Mouse (Mus musculus) hindbrain, embryonic 15.5 days (tissue): ENCODE data around the gene Cys1. TPM values are rescaled to one million over a fixed set of nuclear protein-coding genes. Genes with fewer than 3 reads are reported as not detected.

Experiments
- ATAC-seq: fragments of 200-750 bp; cut with Nextera tagmentation; 2 replicates; pipeline ENCODE4 v1.8.0; 2017; ENCODE audit warnings: low read depth, moderate number of reproducible peaks, moderate TSS enrichment; ENCODE audit not compliant: low FRiP score
- H3K27ac ChIP-seq: fragments of 300-500 bp; sonication (generic); replicated peaks from 2 replicates; pipeline ENCODE4 v1.5.1; 2015; ENCODE audit warnings: mild to moderate bottlenecking, inconsistent platforms
- H3K27me3 ChIP-seq: fragments of 300-500 bp; sonication (generic); 2 replicates; pipeline ENCODE4 v1.6.1; 2015; ENCODE audit warnings: control low read depth, inconsistent platforms
- H3K36me3 ChIP-seq: fragments of 300-500 bp; sonication (generic); 2 replicates; pipeline ENCODE4 v1.6.1; 2015; ENCODE audit warnings: control low read depth, inconsistent platforms
- H3K4me1 ChIP-seq: fragments of 300-500 bp; sonication (generic); replicated peaks from 2 replicates; pipeline ENCODE4 v1.6.1; 2015; ENCODE audit warnings: control low read depth, inconsistent platforms
- H3K4me2 ChIP-seq: fragments of 300-500 bp; sonication (generic); 2 replicates; pipeline ENCODE4 v1.6.1; 2015; ENCODE audit warnings: moderate library complexity, mild to moderate bottlenecking, inconsistent platforms
- H3K4me3 ChIP-seq: fragments of 300-500 bp; sonication (generic); 2 replicates; pipeline ENCODE4 v1.5.1; 2015; ENCODE audit warnings: mild to moderate bottlenecking, inconsistent platforms
- H3K9ac ChIP-seq: fragments of 300-500 bp; sonication (generic); 2 replicates; pipeline ENCODE4 v1.6.1; 2015; ENCODE audit warnings: inconsistent platforms
- H3K9me3 ChIP-seq: fragments of 300-500 bp; sonication (generic); 2 replicates; pipeline ENCODE4 v1.6.1; 2016; ENCODE audit warnings: control low read depth, inconsistent platforms
- WGBS: fragments of 180-500 bp; shearing (Covaris S2); methylation state at CpG from one replicate; pipeline ENCODE4 v1.1.7; 2015; 5-methylcytosine and 5-hydroxymethylcytosine counted together
- polyA plus RNA-seq: library from polyadenylated mRNA; unstranded; fragments of >200 nt; fragmentation: Nextera tagmentation; extraction: Ambion mirVana; gene quantifications from 2 replicates; pipeline ENCODE4 v1.2.1, GENCODE M21; 2015

Gene Cys1
- polyA plus RNA-seq, 1 experiment from 2014 or later: 1.6 TPM

- no peaks in the 10 kb centered on the region for H3K9me3 ChIP-seq
- H3K27me3 ChIP-seq: no peaks in the 10 kb centered on the region
- no peak overlapping the region for H3K27ac ChIP-seq
- no peak overlapping the region for H3K4me3 ChIP-seq
- peak; percentile 92 for ATAC-seq
- WGBS: 42% methylated on average over 16 of the region's 16 CpGs
- no peak overlapping the region for H3K9ac ChIP-seq
- peak overlapping the region; percentile 48 for H3K4me2 ChIP-seq
- H3K4me1 ChIP-seq: 0 out of 2 replicates have a peak, but pooled peaks cover 3% of the 10 kb centered on the region
- no peaks in the 10 kb centered on the region for H3K36me3 ChIP-seq
Measured at GRCm38 (mm10) chr12:24696500-24697483, 15.2 kb upstream of the Cys1 start.

GRCm38 (mm10) chr12:24690351-24690750 lies 8.7 kb upstream of the Cys1 start:
- no peak overlapping the region for H3K4me2 ChIP-seq
- H3K27ac ChIP-seq: no peak overlapping the region
- H3K9ac ChIP-seq: no peak overlapping the region
- 87% methylated on average over 3 of the region's 3 CpGs for WGBS
- no peak overlapping the region for H3K4me3 ChIP-seq
- H3K27me3 ChIP-seq: no peaks in the 10 kb centered on the region
- H3K4me1 ChIP-seq: no peaks in the 10 kb centered on the region
- no peaks in the 10 kb centered on the region for H3K36me3 ChIP-seq
- ATAC-seq: no peak
- H3K9me3 ChIP-seq: no peaks in the 10 kb centered on the region

DNA sequence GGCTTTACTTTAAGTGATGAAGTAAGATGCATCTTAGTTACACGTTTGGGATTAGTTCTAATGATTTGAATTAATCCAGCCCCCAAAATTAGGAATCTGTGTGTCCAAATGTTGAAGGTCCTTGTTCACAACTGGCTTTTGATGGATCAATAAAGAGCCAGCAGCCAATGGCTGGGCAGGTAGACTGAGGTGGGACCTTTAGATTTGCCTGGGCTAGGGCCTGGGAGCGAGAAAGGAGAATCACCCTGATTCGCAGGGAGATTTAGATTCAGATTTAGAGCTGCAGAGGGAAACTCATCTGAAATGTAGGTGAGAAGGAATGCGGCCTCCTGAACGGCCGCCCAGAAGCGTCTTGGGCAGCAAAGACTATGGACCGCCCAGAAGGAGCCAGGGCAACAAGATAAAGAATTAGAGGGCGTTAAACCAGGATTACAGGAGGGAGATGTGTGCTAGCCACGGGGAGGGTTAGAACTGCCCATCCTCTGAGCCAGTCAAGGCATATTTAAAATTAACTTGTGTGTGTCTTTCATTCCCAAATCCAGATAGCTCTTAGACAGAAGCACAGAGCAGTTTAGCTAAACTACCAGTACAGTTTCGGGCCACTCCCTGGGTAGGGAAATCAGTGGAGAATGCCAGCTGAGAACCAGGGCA lies 5.2 kb upstream of the Cys1 start:
- Histone ChIP-seq H3K27ac (no peak overlapping the region), H3K9me3 (no peaks in the 10 kb centered on the region), H3K36me3 (no peaks in the 10 kb centered on the region), H3K4me3 (no peak overlapping the region), H3K27me3 (peaks cover 14% of the 10 kb centered on the region), H3K4me2 (no peak overlapping the region), H3K9ac (no peak overlapping the region), H3K4me1 (peaks cover 2% of the 10 kb centered on the region)
- no peak for ATAC-seq
- WGBS: 75% methylated on average over 11 of the region's 11 CpGs

- H3K27me3 ChIP-seq: peaks cover 17% of the 10 kb centered on the region
- WGBS: 56% methylated on average over 6 of the region's 6 CpGs
- H3K4me2 ChIP-seq: no peak overlapping the region
- no peak overlapping the region for H3K27ac ChIP-seq
- H3K9me3 ChIP-seq: no peaks in the 10 kb centered on the region
- peaks cover 9% of the 10 kb centered on the region for H3K4me1 ChIP-seq
- no peak overlapping the region for H3K4me3 ChIP-seq
- ATAC-seq: no peak
- H3K9ac ChIP-seq: no peak overlapping the region
- H3K36me3 ChIP-seq: no peaks in the 10 kb centered on the region
Measured at GRCm38 (mm10) chr12:24686038-24686695, 4.6 kb upstream of the Cys1 start.

GRCm38 (mm10) chr12:24683461-24683860 lies 1.8 kb upstream of the Cys1 start:
- Histone ChIP-seq H3K9ac (no peak overlapping the region), H3K9me3 (no peaks in the 10 kb centered on the region), H3K4me2 (no peak overlapping the region), H3K27me3 (peaks cover 17% of the 10 kb centered on the region), H3K36me3 (no peaks in the 10 kb centered on the region), H3K4me1 (peaks cover 20% of the 10 kb centered on the region), H3K4me3 (no peak overlapping the region), H3K27ac (no peak overlapping the region)
- WGBS: 70% methylated on average over 7 of the region's 7 CpGs
- ATAC-seq: no peak

DNA sequence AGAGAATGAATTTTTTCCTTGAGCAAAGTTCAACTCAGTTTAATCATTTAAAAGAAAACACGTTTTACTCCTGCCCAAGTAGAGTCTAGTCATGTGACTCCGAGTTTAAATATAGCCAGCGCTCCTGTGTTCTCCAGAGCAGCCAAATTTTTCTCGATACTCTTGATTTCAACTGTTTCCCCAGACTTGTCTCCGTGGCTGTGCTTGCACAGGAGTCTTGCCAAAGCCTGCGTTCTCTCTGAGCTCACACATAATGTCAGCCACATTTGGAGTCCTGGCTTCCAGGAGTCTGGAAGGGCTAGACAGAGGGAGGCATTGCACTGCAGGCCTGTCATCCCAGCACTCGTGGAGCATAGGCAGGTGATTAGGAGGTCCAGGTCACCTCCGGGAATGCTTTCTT lies 950 bp upstream of the Cys1 start:
- no peak overlapping the region for H3K9ac ChIP-seq
- H3K27me3 ChIP-seq: peaks cover 17% of the 10 kb centered on the region
- WGBS: 58% methylated on average over 8 of the region's 8 CpGs
- H3K4me1 ChIP-seq: peaks cover 20% of the 10 kb centered on the region
- H3K4me3 ChIP-seq: no peak overlapping the region
- H3K9me3 ChIP-seq: no peaks in the 10 kb centered on the region
- H3K27ac ChIP-seq: no peak overlapping the region
- no peak for ATAC-seq
- H3K4me2 ChIP-seq: no peak overlapping the region
- H3K36me3 ChIP-seq: no peaks in the 10 kb centered on the region

GRCm38 (mm10) chr12:24680492-24681285 lies 924 bp downstream of the Cys1 start:
- peak; percentile 73 for ATAC-seq
- H3K9ac ChIP-seq: peak overlapping the region; percentile 67
- H3K27ac ChIP-seq: 0 out of 2 replicates have a peak overlapping the region, but pooled peaks have one; percentile 33
- H3K4me3 ChIP-seq: peak overlapping the region; percentile 71
- no peaks in the 10 kb centered on the region for H3K9me3 ChIP-seq
- peaks cover 17% of the 10 kb centered on the region for H3K27me3 ChIP-seq
- H3K4me1 ChIP-seq: peaks cover 20% of the 10 kb centered on the region
- H3K4me2 ChIP-seq: peak overlapping the region; percentile 96
- 1% methylated on average over 53 of the region's 61 CpGs for WGBS
- no peaks in the 10 kb centered on the region for H3K36me3 ChIP-seq

DNA sequence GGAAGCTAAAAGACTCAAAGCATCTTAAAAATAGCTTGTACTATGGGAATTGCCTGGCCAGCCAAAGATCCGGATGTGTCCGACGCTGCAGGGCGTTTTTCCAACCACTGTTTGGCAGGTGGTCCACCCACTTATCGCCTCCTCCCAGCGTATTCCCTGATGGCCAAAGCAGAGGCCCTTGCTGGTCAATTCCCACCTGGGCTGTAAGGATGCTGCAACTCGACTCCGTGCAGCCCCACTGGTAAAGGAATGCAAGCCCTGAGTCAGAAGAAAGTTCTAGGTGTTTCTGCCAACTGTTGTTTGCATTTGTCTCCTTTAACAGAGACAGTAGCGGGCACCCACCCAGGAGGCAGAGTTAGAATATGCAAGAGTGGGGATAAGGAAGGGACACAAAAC lies 1.5 kb downstream of the Cys1 start:
- H3K4me1 ChIP-seq: peaks cover 20% of the 10 kb centered on the region

DNA sequence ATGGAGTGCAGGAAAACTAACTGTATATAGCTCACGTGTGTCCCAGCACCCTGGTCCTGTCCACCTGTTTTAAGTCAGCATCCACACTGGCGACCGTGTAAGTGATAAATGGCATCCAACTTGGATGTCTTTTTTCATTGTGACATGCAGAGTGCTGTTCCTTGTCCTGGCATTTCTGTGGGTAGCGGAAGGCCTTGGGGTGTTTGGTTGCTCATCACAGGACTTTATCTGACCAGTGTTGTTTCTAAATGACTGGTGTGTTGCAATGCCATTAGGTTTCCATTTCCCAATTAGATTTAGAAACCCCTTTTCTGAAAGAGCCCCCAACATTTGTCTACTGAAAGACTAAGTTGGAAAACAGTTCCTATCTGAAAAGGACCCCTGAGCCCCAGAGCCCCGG lies 19.5 kb downstream of the Cys1 start:
- H3K4me2 ChIP-seq: no peak overlapping the region
- H3K27me3 ChIP-seq: no peaks in the 10 kb centered on the region
- no peak overlapping the region for H3K27ac ChIP-seq
- H3K4me3 ChIP-seq: no peak overlapping the region
- H3K4me1 ChIP-seq: peaks cover 11% of the 10 kb centered on the region
- peaks cover 13% of the 10 kb centered on the region for H3K36me3 ChIP-seq
- H3K9me3 ChIP-seq: no peaks in the 10 kb centered on the region
- WGBS: 90% methylated on average over 5 of the region's 5 CpGs
- no peak for ATAC-seq
- no peak overlapping the region for H3K9ac ChIP-seq

More for the DNA sequence above, 1.5 kb downstream of the Cys1 start:
- peak overlapping the region; percentile 96 for H3K4me2 ChIP-seq
- peak overlapping the region; percentile 67 for H3K9ac ChIP-seq
- H3K9me3 ChIP-seq: no peaks in the 10 kb centered on the region
- peak overlapping the region; percentile 71 for H3K4me3 ChIP-seq
- WGBS: 14% methylated on average over 9 of the region's 9 CpGs
- H3K27me3 ChIP-seq: peaks cover 17% of the 10 kb centered on the region
- 0 out of 2 replicates have a peak overlapping the region, but pooled peaks have one; percentile 33 for H3K27ac ChIP-seq
- no peak for ATAC-seq
- H3K36me3 ChIP-seq: no peaks in the 10 kb centered on the region

GRCm38 (mm10) chr12:24661100-24661499 lies 20.5 kb downstream of the Cys1 start:
- Histone ChIP-seq H3K27ac (no peak overlapping the region), H3K4me3 (no peak overlapping the region), H3K27me3 (no peaks in the 10 kb centered on the region), H3K4me2 (no peak overlapping the region), H3K9me3 (no peaks in the 10 kb centered on the region), H3K4me1 (peaks cover 20% of the 10 kb centered on the region), H3K9ac (no peak overlapping the region), H3K36me3 (peaks cover 13% of the 10 kb centered on the region)
- 83% methylated on average over 4 of the region's 4 CpGs for WGBS
- no peak for ATAC-seq

GRCm38 (mm10) chr12:24659923-24660322 lies 21.7 kb downstream of the Cys1 start:
- Histone ChIP-seq H3K9me3 (no peaks in the 10 kb centered on the region), H3K4me3 (no peak overlapping the region), H3K9ac (no peak overlapping the region), H3K27me3 (no peaks in the 10 kb centered on the region), H3K36me3 (peaks cover 22% of the 10 kb centered on the region), H3K4me1 (peaks cover 23% of the 10 kb centered on the region), H3K27ac (no peak overlapping the region), H3K4me2 (no peak overlapping the region)
- no peak for ATAC-seq
- 93% methylated on average over 9 of the region's 9 CpGs for WGBS
